In the genomic region with DNA sequence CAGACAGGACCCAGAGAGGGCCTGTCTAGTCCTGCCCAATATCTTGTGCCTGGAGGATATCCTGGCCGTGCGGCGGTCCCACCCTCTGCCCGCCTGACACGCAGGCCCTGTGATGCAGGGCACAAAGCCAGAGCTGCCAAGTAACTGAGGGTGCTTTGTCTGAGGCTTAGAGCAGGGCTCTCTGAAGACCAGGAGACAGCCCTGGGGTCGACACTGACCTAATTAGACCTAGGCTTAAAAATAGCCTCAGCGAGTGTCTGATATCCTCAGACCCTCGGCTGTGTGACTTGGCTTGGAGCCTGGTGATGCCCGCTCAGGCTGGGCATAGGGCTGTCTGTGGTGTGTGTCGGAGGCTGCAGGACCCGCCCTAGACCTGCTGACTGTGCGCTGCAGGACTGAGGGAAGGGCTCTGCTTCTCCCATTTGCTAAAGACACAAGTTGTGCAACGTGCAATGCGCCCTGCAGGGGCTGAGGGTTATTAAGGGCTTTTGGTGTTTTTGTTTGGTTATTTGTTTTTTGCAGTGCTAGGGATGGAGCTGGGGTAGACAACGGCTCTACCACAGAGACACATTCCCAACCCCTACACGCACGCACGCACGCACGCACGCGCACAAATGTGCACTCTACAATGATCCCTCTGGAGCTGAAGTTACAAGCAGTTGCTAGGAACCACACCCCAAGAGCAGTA, we compare ENCODE assay signal across 11 mouse cellular contexts. TPM values are rescaled to one million over a fixed set of nuclear protein-coding genes. Genes with fewer than 3 reads are reported as not detected.
A peak's percentile ranks its signal among the peaks of the same experiment; 100 is the strongest.
DNase-seq lines count a peak whose midpoint lies in the region; ATAC-seq and TF ChIP-seq lines count a peak whose summit lies in the region.
"Had no signal": no experiment of that assay in that cellular context is flagged by ENCODE, and none has a peak within 500 bp of the region (broad histone marks: within the 10 kb centered on the region; RNA-seq: fewer than 3 reads in every experiment).

No protein-coding gene starts in this region.

- WGBS in hindbrain, embryonic 15.5 days, result 81% methylated on average over 22 of the region's 22 CpGs
- WGBS in hindbrain, embryonic 10.5 days, result 85% methylated on average over 22 of the region's 22 CpGs
- 63% methylated on average over 22 of the region's 22 CpGs for WGBS in heart, embryonic 11.5 days (ENCODE audit: insufficient replicate concordance)
- 70% methylated on average over 22 of the region's 22 CpGs for WGBS in limb, embryonic 15.5 days

- H3K4me2 ChIP-seq in hindbrain, embryonic 15.5 days, result no peak overlapping the region
- peak overlapping the region; percentile 23; the same call in 1 of the 2 replicates for H3K4me2 ChIP-seq in heart, embryonic 11.5 days
- H3K4me2 ChIP-seq in limb, embryonic 15.5 days, result no peak overlapping the region
- H3K4me2 ChIP-seq: midbrain, embryonic 12.5 days had no signal

- DNase-seq in hindbrain, embryonic 10.5 days (ENCODE audit: low spot score), result no peak
- peak; percentile 69 for DNase-seq in brain, embryonic 14.5 days (ENCODE audit: low read depth)
- no peak for DNase-seq in embryo, embryonic 9.5 days (ENCODE audit: extremely low spot score)
- no peak for DNase-seq in gastrocnemius, adult 2 months

- no peaks in the 10 kb centered on the region for H3K27me3 ChIP-seq in hindbrain, embryonic 15.5 days
- H3K27me3 ChIP-seq in hindbrain, embryonic 10.5 days (ENCODE audit: insufficient read depth, poor library complexity, severe bottlenecking), result 0 out of 2 replicates have a peak, but pooled peaks cover 2% of the 10 kb centered on the region
- no peaks in the 10 kb centered on the region for H3K27me3 ChIP-seq in heart, embryonic 11.5 days (ENCODE audit: control insufficient read depth, insufficient read depth, low read length)
- no peaks in the 10 kb centered on the region for H3K27me3 ChIP-seq in limb, embryonic 15.5 days
- H3K27me3 ChIP-seq: CH12.LX had no signal

- intact Hi-C loops in gastrocnemius, adult 2 months (cut with DNase I), result no loop called here

- no peak overlapping the region for H3K4me3 ChIP-seq in hindbrain, embryonic 15.5 days
- no peak overlapping the region for H3K4me3 ChIP-seq in hindbrain, embryonic 10.5 days
- no peak overlapping the region for H3K4me3 ChIP-seq in heart, embryonic 11.5 days (ENCODE audit: low read depth, low read length)
- H3K4me3 ChIP-seq in limb, embryonic 15.5 days, result no peak overlapping the region
- no peak overlapping the region for H3K4me3 ChIP-seq in gastrocnemius, adult 2 months
- H3K4me3 ChIP-seq: midbrain, embryonic 12.5 days had no signal

- peak; percentile 25; the same call in 1 of the 2 replicates for ATAC-seq in hindbrain, embryonic 15.5 days (ENCODE audit: low FRiP score, low read depth)
- ATAC-seq in heart, embryonic 11.5 days (replicated peaks; ENCODE audit: insufficient number of reproducible peaks, low FRiP score, low TSS enrichment), result peak; percentile 36
- ATAC-seq in limb, embryonic 15.5 days (ENCODE audit: insufficient number of reproducible peaks, low FRiP score, low TSS enrichment, low read depth), result no peak
- no peak for ATAC-seq in activated CD4-positive, CD25-positive, alpha-beta regulatory T cell, adult 4 months

- H3K9me3 ChIP-seq in hindbrain, embryonic 15.5 days, result no peaks in the 10 kb centered on the region
- H3K9me3 ChIP-seq in hindbrain, embryonic 10.5 days, result no peaks in the 10 kb centered on the region
- H3K9me3 ChIP-seq in heart, embryonic 11.5 days (replicated peaks; ENCODE audit: control insufficient read depth, low read length), result no peaks in the 10 kb centered on the region
- no peaks in the 10 kb centered on the region for H3K9me3 ChIP-seq in limb, embryonic 15.5 days
- H3K9me3 ChIP-seq: midbrain, embryonic 12.5 days had no signal

- H3K27ac ChIP-seq in hindbrain, embryonic 15.5 days (replicated peaks), result no peak overlapping the region
- no peak overlapping the region for H3K27ac ChIP-seq in hindbrain, embryonic 10.5 days
- peak overlapping the region; percentile 54 for H3K27ac ChIP-seq in heart, embryonic 11.5 days (ENCODE audit: low read depth, low read length)
- H3K27ac ChIP-seq in limb, embryonic 15.5 days, result peak overlapping the region; percentile 54; the same call in 1 of the 2 replicates
- no peak overlapping the region for H3K27ac ChIP-seq in gastrocnemius, adult 2 months
- H3K27ac ChIP-seq: midbrain, embryonic 12.5 days had no signal

- H3K9ac ChIP-seq in hindbrain, embryonic 15.5 days, result no peak overlapping the region
- peak overlapping the region; percentile 2; the same call in 1 of the 2 replicates for H3K9ac ChIP-seq in heart, embryonic 11.5 days (ENCODE audit: low read depth, low read length)
- no peak overlapping the region for H3K9ac ChIP-seq in limb, embryonic 15.5 days
- H3K9ac ChIP-seq: midbrain, embryonic 12.5 days had no signal

- TF ChIP-seq POLR2A in brain, embryonic 14.5 days (IDR thresholded peaks at IDR 0.05; ENCODE audit: borderline replicate concordance, extremely low read depth, insufficient read depth, insufficient read length, poor library complexity, severe bottlenecking), result no peak

- TF ChIP-seq CTCF in brain, embryonic 14.5 days (IDR thresholded peaks at IDR 0.05; ENCODE audit: borderline replicate concordance, extremely low read depth, insufficient read depth, insufficient read length), result no peak
- no peak for TF ChIP-seq CTCF in gastrocnemius, adult 2 months (IDR thresholded peaks at IDR 0.05)

- H3K36me3 ChIP-seq in hindbrain, embryonic 15.5 days, result no peaks in the 10 kb centered on the region
- H3K36me3 ChIP-seq in hindbrain, embryonic 10.5 days, result no peaks in the 10 kb centered on the region
- H3K36me3 ChIP-seq in heart, embryonic 11.5 days (ENCODE audit: control insufficient read depth, insufficient read depth, low read length), result no peaks in the 10 kb centered on the region
- no peaks in the 10 kb centered on the region for H3K36me3 ChIP-seq in limb, embryonic 15.5 days
- H3K36me3 ChIP-seq: midbrain, embryonic 12.5 days had no signal

- H3K4me1 ChIP-seq in hindbrain, embryonic 15.5 days (replicated peaks), result 0 out of 2 replicates have a peak, but pooled peaks cover 7% of the 10 kb centered on the region
- H3K4me1 ChIP-seq in hindbrain, embryonic 10.5 days (replicated peaks), result peaks cover 46% of the 10 kb centered on the region
- peaks cover 52% of the 10 kb centered on the region for H3K4me1 ChIP-seq in heart, embryonic 11.5 days (ENCODE audit: control insufficient read depth, insufficient read depth, low read length)
- H3K4me1 ChIP-seq in limb, embryonic 15.5 days, result peaks cover 37% of the 10 kb centered on the region
- H3K4me1 ChIP-seq: midbrain, embryonic 12.5 days had no signal

RNA-seq across cellular contexts. Expression of gene Tmem51, which starts 26.4 kb away (rescaled TPM):
- 8.0 and 8.3 TPM in 2 replicates for polyA plus RNA-seq in hindbrain, embryonic 15.5 days (2015; fragmentation: Nextera tagmentation; extraction: Ambion mirVana)
- polyA plus RNA-seq in hindbrain, embryonic 10.5 days (2016; fragmentation: Nextera tagmentation; extraction: Ambion mirVana), result 9.2 and 12.1 TPM in 2 replicates
- 4.9 and 6.1 TPM in 2 replicates for polyA plus RNA-seq in brain, embryonic 14.5 days (2012; rRNA removed)
- 21.9 and 23.4 TPM in 2 replicates for polyA plus RNA-seq in heart, embryonic 11.5 days (2014; fragmentation: Nextera tagmentation; extraction: Ambion mirVana)
- polyA plus RNA-seq in limb, embryonic 15.5 days (2015; fragmentation: Nextera tagmentation; extraction: Ambion mirVana), result 26.1 and 26.8 TPM in 2 replicates
- 1 to 10 TPM in 1 of 2 experiments, under 1 TPM in 1; 0.24 to 1.5 TPM for polyA plus RNA-seq in activated CD4-positive, CD25-positive, alpha-beta regulatory T cell, adult 4 months (2017; shearing (Covaris generic))
- total RNA-seq in gastrocnemius, adult 2 months (2021), result under 1 TPM; 0.66 to 0.75 TPM

RNA-seq across cellular contexts. Expression of gene Fhad1, which starts 42.8 kb away (rescaled TPM):
- 4.1 and 5.3 TPM in 2 replicates for polyA plus RNA-seq in hindbrain, embryonic 15.5 days (2015; fragmentation: Nextera tagmentation; extraction: Ambion mirVana)
- 2.3 and 4.1 TPM in 2 replicates for polyA plus RNA-seq in hindbrain, embryonic 10.5 days (2016; fragmentation: Nextera tagmentation; extraction: Ambion mirVana)
- polyA plus RNA-seq in brain, embryonic 14.5 days (2012; rRNA removed), result 1.3 and 3.1 TPM in 2 replicates
- polyA plus RNA-seq in heart, embryonic 11.5 days (2014; fragmentation: Nextera tagmentation; extraction: Ambion mirVana), result 3.8 and 7.1 TPM in 2 replicates
- 3.9 and 5.5 TPM in 2 replicates for polyA plus RNA-seq in limb, embryonic 15.5 days (2015; fragmentation: Nextera tagmentation; extraction: Ambion mirVana)
- polyA plus RNA-seq in activated CD4-positive, CD25-positive, alpha-beta regulatory T cell, adult 4 months (2017; shearing (Covaris generic)), result under 1 TPM in 1 of 2 experiments, not detected in 1; 0.85 TPM
- total RNA-seq in gastrocnemius, adult 2 months (2021), result not detected
- total RNA-seq: common myeloid progenitor, adult 5-6 weeks had no signal

Comparison
In these comparisons a context has a peak if more than half of its experiments do, and no peak if none do; other contexts are left out.
1. ATAC-seq: peak in hindbrain, embryonic 15.5 days (single experiment) and heart, embryonic 11.5 days (single experiment); none in limb, embryonic 15.5 days (single experiment) and activated CD4-positive, CD25-positive, alpha-beta regulatory T cell, adult 4 months (single experiment).
2. H3K27ac ChIP-seq: peak in heart, embryonic 11.5 days (single experiment) and limb, embryonic 15.5 days (single experiment); none in hindbrain, embryonic 15.5 days (single experiment), hindbrain, embryonic 10.5 days (single experiment) and gastrocnemius, adult 2 months (single experiment).